Mouse (Mus musculus): ENCODE measurements around the gene Ebf1. TPM values are rescaled to one million over a fixed set of nuclear protein-coding genes. Genes with fewer than 3 reads are reported as not detected.

The Ebf1 gene
- polyA plus RNA-seq, 1 experiment = not detected

GRCm38 (mm10) chr11:44689571-44690264, 72.6 kb downstream of the Ebf1 start:
- H3K9me3 ChIP-seq (ENCODE audit: control insufficient read depth, low read length) = no peaks in the 10 kb centered on the region
- no peaks in the 10 kb centered on the region for H3K4me1 ChIP-seq (ENCODE audit: control insufficient read depth)
- no peak overlapping the region for H3K4me3 ChIP-seq (replicated peaks)
- H3K27me3 ChIP-seq (ENCODE audit: control insufficient read depth) = no peaks in the 10 kb centered on the region
- no peak for TF ChIP-seq TAL1 (IDR thresholded peaks at IDR 0.05; ENCODE audit: low read length)
- TF ChIP-seq GATA1 (IDR thresholded peaks at IDR 0.05; ENCODE audit: low read length) = no peak
- no peaks in the 10 kb centered on the region for H3K36me3 ChIP-seq (ENCODE audit: control insufficient read depth)

GRCm38 (mm10) chr11:44690265-44690572, 73.1 kb downstream of the Ebf1 start:
- no peak overlapping the region for H3K4me3 ChIP-seq (replicated peaks)
- no peak for TF ChIP-seq GATA1 (IDR thresholded peaks at IDR 0.05; ENCODE audit: low read length)
- TF ChIP-seq TAL1 (IDR thresholded peaks at IDR 0.05; ENCODE audit: low read length) = no peak
- H3K4me1 ChIP-seq (ENCODE audit: control insufficient read depth) = no peaks in the 10 kb centered on the region

GRCm38 (mm10) chr11:44695416-44695815, 78.3 kb downstream of the Ebf1 start:
- no peak overlapping the region for H3K4me3 ChIP-seq (replicated peaks)
- no peaks in the 10 kb centered on the region for H3K27me3 ChIP-seq (ENCODE audit: control insufficient read depth)
- H3K9me3 ChIP-seq (ENCODE audit: control insufficient read depth, low read length) = no peaks in the 10 kb centered on the region
- H3K36me3 ChIP-seq (ENCODE audit: control insufficient read depth) = no peaks in the 10 kb centered on the region
- H3K4me1 ChIP-seq (ENCODE audit: control insufficient read depth) = no peaks in the 10 kb centered on the region
- TF ChIP-seq GATA1 (IDR thresholded peaks at IDR 0.05; ENCODE audit: low read length) (no peak), TAL1 (IDR thresholded peaks at IDR 0.05; ENCODE audit: low read length) (no peak)

More at GRCm38 (mm10) chr11:44690265-44690572, 73.1 kb downstream of the Ebf1 start:
- Histone ChIP-seq H3K9me3 (ENCODE audit: control insufficient read depth, low read length) (no peaks in the 10 kb centered on the region), H3K36me3 (ENCODE audit: control insufficient read depth) (no peaks in the 10 kb centered on the region), H3K27me3 (ENCODE audit: control insufficient read depth) (no peaks in the 10 kb centered on the region)

- Histone ChIP-seq H3K9me3 (ENCODE audit: control insufficient read depth, low read length) (no peaks in the 10 kb centered on the region), H3K4me3 (replicated peaks) (no peak overlapping the region), H3K36me3 (ENCODE audit: control insufficient read depth) (no peaks in the 10 kb centered on the region), H3K27me3 (ENCODE audit: control insufficient read depth) (no peaks in the 10 kb centered on the region), H3K4me1 (ENCODE audit: control insufficient read depth) (no peaks in the 10 kb centered on the region)
- TF ChIP-seq GATA1 (IDR thresholded peaks at IDR 0.05; ENCODE audit: low read length) = no peak
- no peak for TF ChIP-seq TAL1 (IDR thresholded peaks at IDR 0.05; ENCODE audit: low read length)
These were observed 79.6 kb downstream of the Ebf1 start for GRCm38 (mm10) chr11:44696539-44697201.

GRCm38 (mm10) chr11:44700181-44700580, 83.1 kb downstream of the Ebf1 start:
- Histone ChIP-seq H3K36me3 (ENCODE audit: control insufficient read depth) (no peaks in the 10 kb centered on the region), H3K9me3 (ENCODE audit: control insufficient read depth, low read length) (no peaks in the 10 kb centered on the region), H3K4me1 (ENCODE audit: control insufficient read depth) (no peaks in the 10 kb centered on the region), H3K4me3 (replicated peaks) (no peak overlapping the region), H3K27me3 (ENCODE audit: control insufficient read depth) (no peaks in the 10 kb centered on the region)
- TF ChIP-seq GATA1 (IDR thresholded peaks at IDR 0.05; ENCODE audit: low read length) (no peak), TAL1 (IDR thresholded peaks at IDR 0.05; ENCODE audit: low read length) (no peak)

- no peaks in the 10 kb centered on the region for H3K36me3 ChIP-seq (ENCODE audit: control insufficient read depth)
- TF ChIP-seq GATA1 (IDR thresholded peaks at IDR 0.05; ENCODE audit: low read length) (no peak), TAL1 (IDR thresholded peaks at IDR 0.05; ENCODE audit: low read length) (no peak)
- no peaks in the 10 kb centered on the region for H3K27me3 ChIP-seq (ENCODE audit: control insufficient read depth)
- no peak overlapping the region for H3K4me3 ChIP-seq (replicated peaks)
- H3K9me3 ChIP-seq (ENCODE audit: control insufficient read depth, low read length) = no peaks in the 10 kb centered on the region
- no peaks in the 10 kb centered on the region for H3K4me1 ChIP-seq (ENCODE audit: control insufficient read depth)
These were observed 84.2 kb downstream of the Ebf1 start for GRCm38 (mm10) chr11:44701221-44701810.

GRCm38 (mm10) chr11:44701864-44702263, 84.7 kb downstream of the Ebf1 start:
- no peaks in the 10 kb centered on the region for H3K36me3 ChIP-seq (ENCODE audit: control insufficient read depth)
- H3K4me1 ChIP-seq (ENCODE audit: control insufficient read depth) = no peaks in the 10 kb centered on the region
- no peak for TF ChIP-seq TAL1 (IDR thresholded peaks at IDR 0.05; ENCODE audit: low read length)
- no peaks in the 10 kb centered on the region for H3K9me3 ChIP-seq (ENCODE audit: control insufficient read depth, low read length)
- H3K27me3 ChIP-seq (ENCODE audit: control insufficient read depth) = no peaks in the 10 kb centered on the region
- H3K4me3 ChIP-seq (replicated peaks) = no peak overlapping the region

GRCm38 (mm10) chr11:44702716-44703486, 85.8 kb downstream of the Ebf1 start:
- TF ChIP-seq GATA1 (IDR thresholded peaks at IDR 0.05; ENCODE audit: low read length) (no peak), TAL1 (IDR thresholded peaks at IDR 0.05; ENCODE audit: low read length) (no peak)

GRCm38 (mm10) chr11:44703951-44704350, 86.8 kb downstream of the Ebf1 start:
- H3K36me3 ChIP-seq (ENCODE audit: control insufficient read depth) = no peaks in the 10 kb centered on the region
- no peaks in the 10 kb centered on the region for H3K4me1 ChIP-seq (ENCODE audit: control insufficient read depth)
- no peaks in the 10 kb centered on the region for H3K9me3 ChIP-seq (ENCODE audit: control insufficient read depth, low read length)
- TF ChIP-seq GATA1 (IDR thresholded peaks at IDR 0.05; ENCODE audit: low read length) (no peak), TAL1 (IDR thresholded peaks at IDR 0.05; ENCODE audit: low read length) (no peak)
- no peaks in the 10 kb centered on the region for H3K27me3 ChIP-seq (ENCODE audit: control insufficient read depth)
- H3K4me3 ChIP-seq (replicated peaks) = no peak overlapping the region

More at GRCm38 (mm10) chr11:44702716-44703486, 85.8 kb downstream of the Ebf1 start:
- Histone ChIP-seq H3K9me3 (ENCODE audit: control insufficient read depth, low read length) (no peaks in the 10 kb centered on the region), H3K4me1 (ENCODE audit: control insufficient read depth) (no peaks in the 10 kb centered on the region), H3K27me3 (ENCODE audit: control insufficient read depth) (no peaks in the 10 kb centered on the region), H3K4me3 (replicated peaks) (no peak overlapping the region), H3K36me3 (ENCODE audit: control insufficient read depth) (no peaks in the 10 kb centered on the region)

Data from erythroblast, embryonic 14.5 days (primary cell).